Mouse (Mus musculus): ENCODE measurements at regions not wholly inside any gene's neighbourhood (a gene's known extent, or its start where the extent isn't known, plus 50 kb on each side); places are given as distances from the start of the nearest gene placed in this dataset.

DNA sequence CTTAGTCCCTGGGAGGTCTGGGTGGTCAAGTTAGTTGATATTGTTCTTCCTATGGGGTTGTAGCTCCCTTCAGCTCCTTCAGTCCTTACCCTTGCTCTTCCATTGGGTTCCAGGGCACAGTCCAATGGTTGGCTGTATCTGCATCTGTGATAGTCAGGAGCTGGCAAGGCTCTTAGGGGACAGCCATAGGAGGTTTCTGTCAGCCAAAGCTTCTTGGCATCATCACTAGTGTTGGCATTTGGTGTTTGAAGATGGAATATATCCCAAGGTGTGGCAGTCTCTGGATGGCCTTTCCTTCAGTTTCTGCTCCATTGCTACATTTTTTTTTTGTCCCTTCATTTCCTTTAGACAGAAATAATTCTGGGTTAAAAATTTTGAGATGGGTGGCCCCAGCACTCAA, 266.6 kb upstream of the Gm12666 start:
- peak in 1 of 2 experiments; percentile 19 for DNase-seq
- Histone ChIP-seq H3K27me3 (ENCODE audit: control insufficient read depth, insufficient read depth, low read length) (no peaks in the 10 kb centered on the region), H3K27ac (ENCODE audit: insufficient read depth, low read length) (no peak overlapping the region), H3K4me3 (replicated peaks; ENCODE audit: insufficient read depth, low read depth, low read length) (no peak overlapping the region), H3K4me1 (ENCODE audit: control insufficient read depth, insufficient read depth, low read length) (no peaks in the 10 kb centered on the region)
- TF ChIP-seq POLR2A (IDR thresholded peaks at IDR 0.05; ENCODE audit: borderline replicate concordance, insufficient read depth, low read length) (no peak), CTCF (IDR thresholded peaks at IDR 0.05; ENCODE audit: borderline replicate concordance, insufficient read depth, low read depth, low read length) (no peak)

All from cerebellum, adult 2 months (tissue).